Mouse (Mus musculus) inflammation-experienced regulatory T-cells, adult 16 weeks (primary cell): ENCODE results near the gene Aftph. TPM values are rescaled to one million over a fixed set of nuclear protein-coding genes. Genes with fewer than 3 reads are reported as not detected.

ENCODE experiments used
- polyA plus RNA-seq: library from polyadenylated mRNA; unstranded; fragments of 100-300 nt; shearing (Covaris generic); gene quantifications from one replicate; pipeline ENCODE4 v1.2.1, GENCODE M21; 2017

Gene Aftph
- 75.9 TPM for polyA plus RNA-seq

GRCm38 (mm10) chr11:20741201-20742100 lies at the start of gene Aftph:
Gene Aftph, minus strand, starts transcription at chr11:20741589.

Other genes starting within 250 kb of the Aftph start
- 30.0 TPM for gene Sertad2, start 198.3 kb downstream of the Aftph start, polyA plus RNA-seq
- 6.6 TPM for gene Lgalsl, start 89.5 kb upstream of the Aftph start, polyA plus RNA-seq